ENCODE assay signal across 11 mouse cellular contexts in the genomic region with DNA sequence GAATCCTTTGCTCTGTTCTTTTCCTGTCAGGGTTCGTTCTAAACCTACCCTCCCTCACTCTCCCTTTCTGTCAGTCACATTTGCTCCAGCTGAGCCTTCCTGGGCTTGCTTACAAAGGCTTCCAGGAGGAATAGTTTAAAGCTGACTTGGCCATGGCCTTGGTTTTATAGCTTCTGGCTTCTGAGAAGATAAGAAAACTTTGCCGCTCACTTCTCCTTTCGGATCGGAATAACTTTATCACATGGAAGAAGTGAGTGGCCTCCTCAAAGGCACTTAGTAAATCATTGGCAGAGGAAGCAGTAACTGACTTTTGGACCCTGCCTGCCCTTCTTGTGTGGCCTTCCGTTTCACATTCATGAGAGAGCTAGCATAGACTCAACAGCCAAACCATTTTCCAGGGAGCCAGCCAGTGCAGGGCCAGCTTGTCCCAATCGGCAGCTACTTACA.
A peak's percentile ranks its signal among the peaks of the same experiment; 100 is the strongest.
DNase-seq lines count a peak whose midpoint lies in the region; ATAC-seq lines count a peak whose summit lies in the region.
"Had no signal": no experiment of that assay in that cellular context is flagged by ENCODE, and none has a peak within 500 bp of the region (broad histone marks: within the 10 kb centered on the region; RNA-seq: fewer than 3 reads in every experiment).

No protein-coding gene starts in this region.

- no peaks in the 10 kb centered on the region for H3K27me3 ChIP-seq in heart, embryonic 12.5 days (replicated peaks)
- H3K27me3 ChIP-seq in kidney, embryonic 15.5 days: no peaks in the 10 kb centered on the region
- H3K27me3 ChIP-seq: limb, embryonic 12.5 days had no signal

- H3K27ac ChIP-seq in heart, embryonic 12.5 days (ENCODE audit: poor library complexity, severe bottlenecking): peak overlapping the region; percentile 40; the same call in 1 of the 2 replicates
- peak overlapping the region; percentile 80 for H3K27ac ChIP-seq in kidney, embryonic 15.5 days
- H3K27ac ChIP-seq: limb, embryonic 12.5 days had no signal

- peaks cover 23% of the 10 kb centered on the region for H3K4me1 ChIP-seq in heart, embryonic 12.5 days (replicated peaks)
- H3K4me1 ChIP-seq in kidney, embryonic 15.5 days: peaks cover 28% of the 10 kb centered on the region
- H3K4me1 ChIP-seq: limb, embryonic 12.5 days had no signal

- peak; percentile 5 for DNase-seq in gastrocnemius, postnatal 14 days
- no peak for DNase-seq in gastrocnemius, adult 18-20 months (ENCODE audit: low spot score)
- DNase-seq in spleen, postnatal 14 days (ENCODE audit: low spot score in 2 of 2): no peak
- no peak for DNase-seq in thymus, postnatal 0 days (ENCODE audit: low spot score)
- no peak for DNase-seq in frontal cortex, adult 2 months (ENCODE audit: extremely low spot score in 1 of 2, low spot score in 1 of 2)
- DNase-seq: cerebellum, postnatal 25 days; gastrocnemius, postnatal 25 days had no signal

- H3K4me3 ChIP-seq in heart, embryonic 12.5 days: no peak overlapping the region
- H3K4me3 ChIP-seq in kidney, embryonic 15.5 days (replicated peaks): no peak overlapping the region
- H3K4me3 ChIP-seq: limb, embryonic 12.5 days had no signal

- H3K36me3 ChIP-seq in heart, embryonic 12.5 days: no peaks in the 10 kb centered on the region
- H3K36me3 ChIP-seq in kidney, embryonic 15.5 days: no peaks in the 10 kb centered on the region
- H3K36me3 ChIP-seq: limb, embryonic 12.5 days had no signal

- WGBS in heart, embryonic 12.5 days: 16% methylated on average over 6 of the region's 6 CpGs
- WGBS in kidney, embryonic 15.5 days: 4% methylated on average over 6 of the region's 6 CpGs

- ATAC-seq in heart, embryonic 12.5 days (ENCODE audit: insufficient number of reproducible peaks, low FRiP score): 0 out of 2 replicates have a peak, but pooled peaks have one; percentile 25
- ATAC-seq in kidney, embryonic 15.5 days (replicated peaks; ENCODE audit: low FRiP score): peak; percentile 71
- peak; percentile 66 for ATAC-seq in megakaryocyte, adult 5-6 weeks (ENCODE audit: poor library complexity, severe bottlenecking)

- H3K4me2 ChIP-seq in heart, embryonic 12.5 days: peak overlapping the region; percentile 13; the same call in 1 of the 2 replicates
- no peak overlapping the region; the same call in 1 of the 2 replicates for H3K4me2 ChIP-seq in kidney, embryonic 15.5 days
- H3K4me2 ChIP-seq: limb, embryonic 12.5 days had no signal

- H3K9me3 ChIP-seq in heart, embryonic 12.5 days (replicated peaks): no peaks in the 10 kb centered on the region; the same call in 1 of the 2 replicates
- H3K9me3 ChIP-seq in kidney, embryonic 15.5 days (replicated peaks): no peaks in the 10 kb centered on the region; the same call in 1 of the 2 replicates
- H3K9me3 ChIP-seq: limb, embryonic 12.5 days had no signal

- no peak overlapping the region for H3K9ac ChIP-seq in heart, embryonic 12.5 days
- H3K9ac ChIP-seq in kidney, embryonic 15.5 days: no peak overlapping the region
- H3K9ac ChIP-seq: limb, embryonic 12.5 days had no signal

- intact Hi-C loops in gastrocnemius, postnatal 14 days (cut with DNase I; ENCODE audit: low total_unique reads): no loop called here
